Mouse (Mus musculus): Measurements from ENCODE around the gene Tubg2.

- TF ChIP-seq POLR2A (IDR thresholded peaks at IDR 0.05; ENCODE audit: insufficient read depth, low read depth, low read length) (no peak), CTCF (IDR thresholded peaks at IDR 0.05; ENCODE audit: insufficient read depth, low read depth, low read length) (no peak)
Observed at GRCm38 (mm10) chr11:101109351-101109750, 46.4 kb upstream of the Tubg2 start.
